Mouse (Mus musculus): Measurements from ENCODE around the gene Map4.

GRCm38 (mm10) chr9:109954631-109955030 lies 23.4 kb downstream of the Map4 start:
- TF ChIP-seq MAX (IDR thresholded peaks at IDR 0.05; ENCODE audit: low read length) (no peak), ELF1 (IDR thresholded peaks at IDR 0.05; ENCODE audit: low read depth, low read length) (no peak), CTCF (conservative IDR thresholded peaks at IDR 0.05 in 1 of 2, IDR thresholded peaks at IDR 0.05 in 1 of 2; ENCODE audit: low read depth in 2 of 2, low read length in 2 of 2) (no peak)

All from CH12.LX (cell line).